Mouse (Mus musculus) splenic B cell, adult 2 months (primary cell): Measurements from ENCODE around the gene Pak7.

ENCODE experiments used
- DNase-seq: peaks from one replicate; pipeline ENCODE4 v3.0.0-alpha.2; 2011; ENCODE audit warnings: low read depth, low spot score
- H3K27me3 ChIP-seq: 2 replicates; pipeline ENCODE4 v1.6.1; 2012; ENCODE audit warnings: mild to moderate bottlenecking, low read length, moderate library complexity, mixed read lengths; ENCODE audit not compliant: control insufficient read depth, poor library complexity, insufficient read depth, severe bottlenecking
- H3K36me3 ChIP-seq: 2 replicates; pipeline ENCODE4 v1.6.1; 2012; ENCODE audit warnings: mild to moderate bottlenecking, low read length, moderate library complexity, mixed read lengths; ENCODE audit not compliant: control insufficient read depth, poor library complexity, insufficient read depth, severe bottlenecking

Gene Pak7

GRCm38 (mm10) chr2:136118006-136118405 is 269.8 kb downstream of the Pak7 start:
- DNase-seq: no peak
- Histone ChIP-seq H3K27me3 (no peaks in the 10 kb centered on the region), H3K36me3 (no peaks in the 10 kb centered on the region; the same call in 1 of the 2 replicates)

GRCm38 (mm10) chr2:136113374-136113773 is 274.4 kb downstream of the Pak7 start:
- Histone ChIP-seq H3K27me3 (no peaks in the 10 kb centered on the region), H3K36me3 (no peaks in the 10 kb centered on the region; the same call in 1 of the 2 replicates)
- no peak for DNase-seq

GRCm38 (mm10) chr2:136109038-136109363 is 278.8 kb downstream of the Pak7 start:
- no peaks in the 10 kb centered on the region for H3K36me3 ChIP-seq
- no peak for DNase-seq
- no peaks in the 10 kb centered on the region for H3K27me3 ChIP-seq

- no peaks in the 10 kb centered on the region for H3K36me3 ChIP-seq
- no peaks in the 10 kb centered on the region for H3K27me3 ChIP-seq
- no peak for DNase-seq
Measured at GRCm38 (mm10) chr2:136108124-136109037, 279.4 kb downstream of the Pak7 start.

GRCm38 (mm10) chr2:136107597-136107996 is 280.2 kb downstream of the Pak7 start:
- no peaks in the 10 kb centered on the region for H3K27me3 ChIP-seq
- no peaks in the 10 kb centered on the region for H3K36me3 ChIP-seq
- no peak for DNase-seq

- H3K36me3 ChIP-seq: no peaks in the 10 kb centered on the region
- no peaks in the 10 kb centered on the region for H3K27me3 ChIP-seq
- no peak for DNase-seq
Measured at GRCm38 (mm10) chr2:136097143-136097542, 290.6 kb downstream of the Pak7 start.

- no peak for DNase-seq
- Histone ChIP-seq H3K36me3 (no peaks in the 10 kb centered on the region), H3K27me3 (no peaks in the 10 kb centered on the region)
Measured at GRCm38 (mm10) chr2:136095978-136096377, 291.8 kb downstream of the Pak7 start.

- no peak for DNase-seq
- no peaks in the 10 kb centered on the region for H3K36me3 ChIP-seq
- no peaks in the 10 kb centered on the region for H3K27me3 ChIP-seq
Measured at GRCm38 (mm10) chr2:136064356-136064755, 323.4 kb downstream of the Pak7 start.

GRCm38 (mm10) chr2:136059029-136059669 is 328.6 kb downstream of the Pak7 start:
- Histone ChIP-seq H3K27me3 (no peaks in the 10 kb centered on the region), H3K36me3 (no peaks in the 10 kb centered on the region)
- DNase-seq: no peak

GRCm38 (mm10) chr2:136058398-136058797 is 329.4 kb downstream of the Pak7 start:
- no peaks in the 10 kb centered on the region for H3K36me3 ChIP-seq
- H3K27me3 ChIP-seq: no peaks in the 10 kb centered on the region
- DNase-seq: no peak

GRCm38 (mm10) chr2:136057861-136058331 is 329.9 kb downstream of the Pak7 start:
- no peaks in the 10 kb centered on the region for H3K27me3 ChIP-seq
- DNase-seq: no peak
- no peaks in the 10 kb centered on the region for H3K36me3 ChIP-seq

- H3K27me3 ChIP-seq: no peaks in the 10 kb centered on the region
- no peaks in the 10 kb centered on the region for H3K36me3 ChIP-seq
- no peak for DNase-seq
Measured at GRCm38 (mm10) chr2:136051688-136052289, 336.0 kb downstream of the Pak7 start, which contains the start of gene Lamp5. Gene Lamp5 (plus strand): TSS chr2:136052239.

- Histone ChIP-seq H3K36me3 (no peaks in the 10 kb centered on the region), H3K27me3 (no peaks in the 10 kb centered on the region)
- no peak for DNase-seq
Measured at GRCm38 (mm10) chr2:136050793-136051615, 336.8 kb downstream of the Pak7 start.

- H3K36me3 ChIP-seq: no peaks in the 10 kb centered on the region
- no peak for DNase-seq
- H3K27me3 ChIP-seq: no peaks in the 10 kb centered on the region
Measured at GRCm38 (mm10) chr2:136048464-136048863, 339.3 kb downstream of the Pak7 start.
